Mouse (Mus musculus) spleen, adult 2 months (tissue): ENCODE measurements at regions not wholly inside any gene's neighbourhood (a gene's known extent, or its start where the extent isn't known, plus 50 kb on each side); places are given as distances from the start of the nearest gene placed in this dataset.

Experiments
- DNase-seq, 2 experiments: peaks; one replicate each; pipeline versions ENCODE4 v3.0.0 to v3.0.0-alpha.2; 2012 to 2021; ENCODE audit warnings: low spot score in 2 of 2, low read depth in 1 of 2
- H3K27ac ChIP-seq: fragments of 200-500 bp; 2 replicates; pipeline ENCODE4 v1.5.1; 2012; ENCODE audit warnings: low read length, inconsistent platforms; ENCODE audit not compliant: insufficient read depth
- H3K27me3 ChIP-seq: fragments of 200-500 bp; 2 replicates; pipeline ENCODE4 v1.6.1; 2012; ENCODE audit warnings: mild to moderate bottlenecking, moderate library complexity, low read length, inconsistent platforms; ENCODE audit not compliant: control insufficient read depth, insufficient read depth
- H3K36me3 ChIP-seq: fragments of 200-500 bp; 2 replicates; pipeline ENCODE4 v1.6.1; 2012; ENCODE audit warnings: mild to moderate bottlenecking, low read length, inconsistent platforms; ENCODE audit not compliant: control insufficient read depth, insufficient read depth
- H3K4me1 ChIP-seq: fragments of 200-500 bp; 2 replicates; pipeline ENCODE4 v1.6.1; 2011; ENCODE audit warnings: inconsistent platforms; ENCODE audit not compliant: control insufficient read depth, insufficient read depth, insufficient read length
- H3K4me3 ChIP-seq: fragments of 200-500 bp; 2 replicates; pipeline ENCODE4 v1.5.1; 2011; ENCODE audit warnings: mild to moderate bottlenecking, inconsistent platforms; ENCODE audit not compliant: insufficient read depth, insufficient read length; ENCODE audit errors: extremely low read depth
- CTCF ChIP-seq: fragments of 200-500 bp; IDR thresholded peaks from 2 replicates; pipeline ENCODE4 v1.5.1; 2011; ENCODE audit warnings: mild to moderate bottlenecking, inconsistent platforms; ENCODE audit not compliant: insufficient read depth, insufficient read length, insufficient replicate concordance; ENCODE audit errors: extremely low read depth
- POLR2A ChIP-seq: fragments of 200-500 bp; IDR thresholded peaks from 2 replicates; pipeline ENCODE4 v1.6.1; 2011; ENCODE audit warnings: low read depth, low read length, inconsistent platforms
- WGBS: fragments of 180-500 bp; shearing (Covaris S2); methylation state at CpG from one replicate; pipeline ENCODE4 v1.1.7; 2018; 5-methylcytosine and 5-hydroxymethylcytosine counted together

DNA sequence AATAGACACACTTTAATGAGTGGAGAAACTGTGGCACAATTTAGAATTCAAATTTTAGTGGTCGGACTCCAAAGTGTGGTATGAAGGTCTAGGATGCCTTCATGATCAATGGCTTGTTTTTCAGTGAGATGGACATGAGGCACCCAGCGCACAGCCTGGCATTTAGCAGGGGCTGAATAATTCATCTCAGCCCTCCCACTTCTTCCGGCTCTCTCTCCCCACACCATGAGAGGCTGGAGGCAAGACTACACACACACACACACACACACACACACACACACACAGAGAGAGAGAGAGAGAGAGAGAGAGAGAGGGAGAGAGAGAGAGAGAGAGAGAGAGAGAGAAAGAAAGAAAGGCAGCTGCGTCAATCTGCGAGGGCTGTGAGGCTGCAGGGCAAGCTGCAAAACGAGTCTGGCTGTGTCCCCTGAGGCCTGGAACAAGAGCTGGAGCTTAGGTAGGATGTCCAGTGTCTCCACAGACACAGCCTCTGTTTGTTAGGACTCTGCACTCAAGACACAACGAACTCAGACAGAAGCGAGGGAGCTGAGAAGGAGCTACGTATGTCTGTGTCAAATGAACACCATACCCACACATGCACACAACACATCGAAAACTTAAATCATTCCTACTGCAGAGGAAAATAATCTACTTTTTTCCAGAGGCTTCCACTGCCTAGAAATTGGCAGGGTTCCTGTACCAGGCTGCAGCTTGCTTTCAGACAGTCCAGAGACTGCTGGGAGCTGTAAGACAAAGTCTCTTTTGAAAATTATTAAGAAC lies 295.8 kb downstream of the Gm11361 start:
- peaks cover 7% of the 10 kb centered on the region; the same call in 1 of the 2 replicates for H3K4me1 ChIP-seq
- DNase-seq, result no peak
- 90% methylated on average over 10 of the region's 10 CpGs for WGBS
- no peaks in the 10 kb centered on the region for H3K27me3 ChIP-seq
- no peak overlapping the region for H3K27ac ChIP-seq
- no peaks in the 10 kb centered on the region for H3K36me3 ChIP-seq
- TF ChIP-seq CTCF, result no peak
- TF ChIP-seq POLR2A, result no peak
- H3K4me3 ChIP-seq, result no peak overlapping the region

DNA sequence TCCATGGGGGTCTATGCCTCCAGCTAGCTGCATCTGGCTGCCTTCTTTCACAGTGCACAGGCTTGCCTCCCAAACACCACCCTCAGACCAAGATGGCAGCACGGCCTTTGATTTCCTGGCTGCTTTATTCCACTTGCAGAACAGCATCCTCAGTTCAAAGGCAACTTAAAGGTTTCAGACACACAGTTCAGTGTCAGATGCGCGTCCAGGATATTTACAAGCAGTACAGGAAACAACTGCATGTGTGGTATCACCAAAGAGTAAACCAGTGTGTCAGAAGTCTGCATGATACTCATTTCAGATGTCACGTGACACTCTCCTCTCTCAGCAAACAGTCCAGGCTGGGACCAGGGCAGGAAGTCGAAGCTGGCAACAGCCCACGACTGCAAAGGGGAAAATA lies 294.2 kb downstream of the Gm11361 start:
- WGBS, result 47% methylated on average over 6 of the region's 6 CpGs
- Histone ChIP-seq H3K4me3 (no peak overlapping the region), H3K27me3 (no peaks in the 10 kb centered on the region), H3K4me1 (peaks cover 3% of the 10 kb centered on the region; the same call in 1 of the 2 replicates), H3K36me3 (no peaks in the 10 kb centered on the region), H3K27ac (0 out of 2 replicates have a peak overlapping the region, but pooled peaks have one; percentile 19)
- no peak for TF ChIP-seq CTCF
- TF ChIP-seq POLR2A, result no peak
- peak; percentile 6 to 57 for DNase-seq

GRCm38 (mm10) chr13:28545797-28546196 lies 288.5 kb downstream of the Gm11361 start:
- Histone ChIP-seq H3K27me3 (no peaks in the 10 kb centered on the region), H3K36me3 (no peaks in the 10 kb centered on the region), H3K4me1 (0 out of 2 replicates have a peak, but pooled peaks cover 2% of the 10 kb centered on the region), H3K4me3 (no peak overlapping the region), H3K27ac (no peak overlapping the region)
- 94% methylated on average over 1 of the region's 1 CpGs for WGBS
- no peak for DNase-seq
- TF ChIP-seq POLR2A (no peak), CTCF (no peak)

DNA sequence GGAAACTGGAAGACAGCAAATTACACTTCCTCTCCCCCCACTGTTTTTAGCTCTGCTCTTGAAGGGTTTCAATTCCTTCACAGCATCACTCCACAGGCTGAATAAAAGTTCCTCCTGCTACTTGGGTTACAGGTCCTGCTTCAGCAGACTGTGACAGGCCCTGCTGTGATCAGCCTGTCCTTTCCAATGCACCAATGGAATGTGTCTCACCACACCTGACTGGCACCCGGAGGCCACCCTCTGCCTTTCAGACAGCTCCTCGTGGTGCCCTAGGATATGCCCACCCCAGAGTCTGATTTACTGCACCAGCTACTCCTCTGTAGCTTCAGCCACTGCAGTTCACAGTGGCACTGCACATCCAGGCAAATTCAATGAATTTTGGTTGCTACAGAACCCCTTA lies 288.0 kb downstream of the Gm11361 start:
- Histone ChIP-seq H3K4me1 (0 out of 2 replicates have a peak, but pooled peaks cover 2% of the 10 kb centered on the region), H3K36me3 (no peaks in the 10 kb centered on the region), H3K27me3 (no peaks in the 10 kb centered on the region), H3K27ac (no peak overlapping the region), H3K4me3 (no peak overlapping the region)
- 58% methylated on average over 2 of the region's 2 CpGs for WGBS
- no peak for DNase-seq
- TF ChIP-seq POLR2A (no peak), CTCF (no peak)

- Histone ChIP-seq H3K36me3 (no peaks in the 10 kb centered on the region), H3K4me3 (no peak overlapping the region), H3K27me3 (no peaks in the 10 kb centered on the region), H3K4me1 (0 out of 2 replicates have a peak, but pooled peaks cover 2% of the 10 kb centered on the region), H3K27ac (no peak overlapping the region)
- no peak for DNase-seq
- TF ChIP-seq CTCF (no peak), POLR2A (no peak)
- WGBS, result 90% methylated on average over 2 of the region's 2 CpGs
Observed at GRCm38 (mm10) chr13:28544819-28545180, 287.5 kb downstream of the Gm11361 start.

DNA sequence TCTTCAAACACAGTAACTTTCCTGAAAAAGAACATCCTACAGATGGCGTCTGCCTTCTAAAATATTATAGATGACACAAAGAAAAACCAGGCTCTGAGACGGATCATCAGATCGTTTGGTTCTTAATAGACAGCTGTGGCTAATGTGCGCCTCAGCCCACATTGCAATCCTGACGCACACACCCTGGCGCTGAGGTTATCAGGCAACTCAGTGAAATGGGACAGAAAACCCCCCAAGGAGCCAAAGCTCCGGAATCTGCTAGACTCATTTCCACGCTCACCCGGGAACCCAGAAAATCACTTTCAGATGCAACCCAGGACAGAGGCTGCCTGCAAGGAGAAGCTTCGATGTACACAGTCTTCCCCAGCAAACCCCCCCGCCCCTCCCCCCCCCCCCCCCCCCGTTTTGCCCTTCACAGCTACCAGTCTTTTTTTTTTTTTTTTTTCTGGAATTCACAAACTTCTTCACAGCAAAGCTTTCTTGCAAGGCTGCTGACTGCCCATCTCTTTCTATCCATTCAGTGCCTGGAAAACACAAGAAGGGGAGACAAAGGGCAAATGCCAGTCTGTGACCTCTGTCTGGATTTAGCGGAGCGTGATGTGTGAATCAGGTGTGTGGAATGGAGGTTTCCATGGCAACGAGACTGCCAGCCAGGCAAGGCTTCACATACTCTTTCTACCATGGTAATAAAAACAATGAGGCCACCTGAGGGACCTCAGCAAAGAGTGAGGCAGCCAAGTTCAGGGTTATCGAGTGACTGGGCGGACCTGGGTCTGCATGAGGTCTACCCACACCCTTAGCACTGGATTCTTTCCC lies 286.9 kb downstream of the Gm11361 start:
- no peaks in the 10 kb centered on the region for H3K36me3 ChIP-seq
- H3K27me3 ChIP-seq, result no peaks in the 10 kb centered on the region
- no peak overlapping the region for H3K27ac ChIP-seq
- no peak for TF ChIP-seq POLR2A
- no peak for TF ChIP-seq CTCF
- no peak overlapping the region for H3K4me3 ChIP-seq
- H3K4me1 ChIP-seq, result 0 out of 2 replicates have a peak, but pooled peaks cover 2% of the 10 kb centered on the region
- no peak for DNase-seq
- 84% methylated on average over 17 of the region's 17 CpGs for WGBS
